Mouse (Mus musculus): ENCODE measurements around the gene Fras1. TPM values are rescaled to one million over a fixed set of nuclear protein-coding genes. Genes with fewer than 3 reads are reported as not detected.

Gene Fras1
- total and polyA plus RNA-seq, 3 experiments = not detected

- no peak overlapping the region for H3K4me3 ChIP-seq (ENCODE audit: control insufficient read depth in 1 of 2, insufficient read depth in 1 of 2, low read depth in 2 of 2, low read length in 2 of 2)
These were observed 21.2 kb downstream of the Fras1 start for GRCm38 (mm10) chr5:96394947-96395346.

GRCm38 (mm10) chr5:96395786-96396650 lies 22.3 kb downstream of the Fras1 start:
- Histone ChIP-seq H3K4me1 (ENCODE audit: control insufficient read depth in 1 of 2, insufficient read depth in 2 of 2, low read length in 2 of 2) (no peaks in the 10 kb centered on the region), H3K36me3 (ENCODE audit: control insufficient read depth in 1 of 2, insufficient read depth in 2 of 2, low read length in 2 of 2) (no peaks in the 10 kb centered on the region), H3K9me3 (replicated peaks; ENCODE audit: insufficient read depth, low read length) (no peaks in the 10 kb centered on the region), H3K9ac (ENCODE audit: control insufficient read depth, low read depth, low read length, poor library complexity, severe bottlenecking) (no peak overlapping the region), H3K27me3 (ENCODE audit: control insufficient read depth in 1 of 2, insufficient read depth in 2 of 2, low read length in 2 of 2) (no peaks in the 10 kb centered on the region), H3K79me2 (ENCODE audit: control insufficient read depth, insufficient read depth, low read length, poor library complexity) (no peaks in the 10 kb centered on the region), H3K4me3 (ENCODE audit: control insufficient read depth in 1 of 2, insufficient read depth in 1 of 2, low read depth in 2 of 2, low read length in 2 of 2) (no peak overlapping the region), H3K27ac (ENCODE audit: control insufficient read depth, low read depth, low read length) (no peak overlapping the region)
- no peak for DNase-seq (ENCODE audit: low read depth, low spot score)
- no peak for TF ChIP-seq MAX (IDR thresholded peaks at IDR 0.05; ENCODE audit: low read length)
- no peak for TF ChIP-seq UBTF (IDR thresholded peaks at IDR 0.05; ENCODE audit: borderline replicate concordance, insufficient read depth, low read depth, low read length)
- TF ChIP-seq GABPA (IDR thresholded peaks at IDR 0.05; ENCODE audit: low read depth, low read length) = no peak
- no peak for TF ChIP-seq ZNF384 (IDR thresholded peaks at IDR 0.05; ENCODE audit: low read depth, low read length)
- no peak for TF ChIP-seq CHD1 (IDR thresholded peaks at IDR 0.05; ENCODE audit: low read depth, low read length)
- TF ChIP-seq EP300 (IDR thresholded peaks at IDR 0.05; ENCODE audit: low read depth in 1 of 2, low read length in 2 of 2) = no peak
- no peak for TF ChIP-seq NRF1 (IDR thresholded peaks at IDR 0.05; ENCODE audit: insufficient read depth, low read depth, low read length, poor library complexity, severe bottlenecking)
- TF ChIP-seq CTCF (IDR thresholded peaks at IDR 0.05 in 2 of 3, conservative IDR thresholded peaks at IDR 0.05 in 1 of 3; ENCODE audit: control insufficient read depth in 1 of 3, insufficient read depth in 1 of 3, low read depth in 2 of 3, low read length in 3 of 3, poor library complexity in 1 of 3, severe bottlenecking in 1 of 3) = no peak
- TF ChIP-seq TBP (IDR thresholded peaks at IDR 0.05; ENCODE audit: low read depth, low read length) = no peak
- no peak for TF ChIP-seq JUND (IDR thresholded peaks at IDR 0.05; ENCODE audit: low read depth, low read length)
- no peak for TF ChIP-seq MEF2A (IDR thresholded peaks at IDR 0.05; ENCODE audit: extremely low read depth, insufficient replicate concordance, low read depth, low read length, poor library complexity, severe bottlenecking)

More at GRCm38 (mm10) chr5:96394947-96395346, 21.2 kb downstream of the Fras1 start:
- Histone ChIP-seq H3K9me3 (replicated peaks; ENCODE audit: insufficient read depth, low read length) (no peaks in the 10 kb centered on the region), H3K79me2 (ENCODE audit: control insufficient read depth, insufficient read depth, low read length, poor library complexity) (no peaks in the 10 kb centered on the region), H3K4me1 (ENCODE audit: control insufficient read depth in 1 of 2, insufficient read depth in 2 of 2, low read length in 2 of 2) (no peaks in the 10 kb centered on the region), H3K27me3 (ENCODE audit: control insufficient read depth in 1 of 2, insufficient read depth in 2 of 2, low read length in 2 of 2) (no peaks in the 10 kb centered on the region), H3K9ac (ENCODE audit: control insufficient read depth, low read depth, low read length, poor library complexity, severe bottlenecking) (no peak overlapping the region), H3K36me3 (ENCODE audit: control insufficient read depth in 1 of 2, insufficient read depth in 2 of 2, low read length in 2 of 2) (no peaks in the 10 kb centered on the region), H3K27ac (ENCODE audit: control insufficient read depth, low read depth, low read length) (no peak overlapping the region)
- no peak for DNase-seq (ENCODE audit: low read depth, low spot score)
- TF ChIP-seq HCFC1 (IDR thresholded peaks at IDR 0.05; ENCODE audit: low read depth, low read length) (no peak), EP300 (IDR thresholded peaks at IDR 0.05; ENCODE audit: low read depth in 1 of 2, low read length in 2 of 2) (no peak)

GRCm38 (mm10) chr5:96402555-96402954 lies 28.8 kb downstream of the Fras1 start:
- Histone ChIP-seq H3K9me3 (replicated peaks; ENCODE audit: insufficient read depth, low read length) (no peaks in the 10 kb centered on the region), H3K4me3 (ENCODE audit: control insufficient read depth in 1 of 2, insufficient read depth in 1 of 2, low read depth in 2 of 2, low read length in 2 of 2) (no peak overlapping the region), H3K4me1 (ENCODE audit: control insufficient read depth in 1 of 2, insufficient read depth in 2 of 2, low read length in 2 of 2) (no peaks in the 10 kb centered on the region), H3K27me3 (ENCODE audit: control insufficient read depth in 1 of 2, insufficient read depth in 2 of 2, low read length in 2 of 2) (no peaks in the 10 kb centered on the region), H3K36me3 (ENCODE audit: control insufficient read depth in 1 of 2, insufficient read depth in 2 of 2, low read length in 2 of 2) (no peaks in the 10 kb centered on the region), H3K27ac (ENCODE audit: control insufficient read depth, low read depth, low read length) (no peak overlapping the region), H3K9ac (ENCODE audit: control insufficient read depth, low read depth, low read length, poor library complexity, severe bottlenecking) (no peak overlapping the region), H3K79me2 (ENCODE audit: control insufficient read depth, insufficient read depth, low read length, poor library complexity) (no peaks in the 10 kb centered on the region)
- DNase-seq (ENCODE audit: low read depth, low spot score) = no peak
- TF ChIP-seq RAD21 (IDR thresholded peaks at IDR 0.05; ENCODE audit: low read depth, low read length) (no peak), UBTF (IDR thresholded peaks at IDR 0.05; ENCODE audit: borderline replicate concordance, insufficient read depth, low read depth, low read length) (no peak), NELFE (IDR thresholded peaks at IDR 0.05; ENCODE audit: low read depth, low read length) (no peak), ZNF384 (IDR thresholded peaks at IDR 0.05; ENCODE audit: low read depth, low read length) (no peak), MYB (IDR thresholded peaks at IDR 0.05; ENCODE audit: low read depth, low read length) (no peak), RCOR1 (IDR thresholded peaks at IDR 0.05; ENCODE audit: low read depth, low read length) (no peak), ZC3H11A (IDR thresholded peaks at IDR 0.05; ENCODE audit: low read depth, low read length) (no peak), MAZ (IDR thresholded peaks at IDR 0.05; ENCODE audit: low read depth, low read length) (no peak), NRF1 (IDR thresholded peaks at IDR 0.05; ENCODE audit: insufficient read depth, low read depth, low read length, poor library complexity, severe bottlenecking) (no peak), USF2 (IDR thresholded peaks at IDR 0.05; ENCODE audit: borderline replicate concordance in 1 of 2, insufficient read depth in 1 of 2, low read depth in 1 of 2, low read length in 2 of 2) (no peak), MXI1 (IDR thresholded peaks at IDR 0.05; ENCODE audit: low read depth, low read length) (no peak), ZMIZ1 (IDR thresholded peaks at IDR 0.05; ENCODE audit: low read depth, low read length) (no peak), POLR2A (IDR thresholded peaks at IDR 0.05; ENCODE audit: control insufficient read depth in 1 of 2, insufficient read depth in 1 of 2, low read depth in 1 of 2, low read length in 2 of 2, poor library complexity in 1 of 2) (no peak), ELF1 (IDR thresholded peaks at IDR 0.05; ENCODE audit: low read depth, low read length) (no peak), HCFC1 (IDR thresholded peaks at IDR 0.05; ENCODE audit: low read depth, low read length) (no peak)

All from MEL (cell line).